Mouse (Mus musculus) bone marrow, adult 2 months (tissue): ENCODE results near the gene Il9r.

Source experiments
- CTCF ChIP-seq: fragments of 200-500 bp; IDR thresholded peaks from 2 replicates; pipeline ENCODE4 v1.5.1; 2011; ENCODE audit warnings: low read length, control low read depth; ENCODE audit not compliant: control insufficient read depth, insufficient read depth
- POLR2A ChIP-seq: fragments of 200-500 bp; IDR thresholded peaks from 2 replicates; pipeline ENCODE4 v1.6.1; 2011; ENCODE audit warnings: low read depth, mild to moderate bottlenecking, control low read depth, low read length, borderline replicate concordance; ENCODE audit not compliant: control insufficient read depth

DNA sequence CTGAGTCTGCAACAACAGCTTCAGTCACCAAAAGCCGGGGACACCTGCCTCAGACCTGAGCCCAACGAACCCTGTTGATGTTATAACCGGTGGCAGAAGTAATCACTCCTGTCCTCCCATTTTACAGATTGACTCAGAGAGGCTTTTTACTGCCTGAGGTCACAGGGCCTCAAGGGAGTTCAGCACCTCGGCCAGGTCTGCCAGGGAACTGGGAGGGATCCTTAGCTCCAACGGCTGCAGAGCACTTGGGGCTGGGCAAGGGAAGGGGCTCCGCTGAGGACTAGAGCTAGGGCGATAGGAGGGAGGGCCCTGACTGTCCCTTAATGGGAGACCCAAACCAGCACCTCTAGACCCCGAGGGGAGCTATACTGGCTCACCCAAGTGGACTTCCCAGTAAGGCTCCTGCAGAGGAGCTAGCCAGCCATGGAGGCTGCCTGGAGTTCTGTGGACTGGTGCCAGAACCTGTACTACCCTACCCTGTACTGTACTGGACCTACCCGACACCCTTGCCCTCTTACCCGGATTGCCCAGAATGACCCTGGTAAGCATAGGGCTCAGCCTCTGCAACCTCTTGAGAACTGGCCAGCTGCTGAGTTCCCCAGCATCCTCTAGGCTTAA, 20.6 kb upstream of the Il9r start:
- no peak for TF ChIP-seq POLR2A
- TF ChIP-seq CTCF, result no peak
